Mouse (Mus musculus): ENCODE data around the gene Aldh6a1.

GRCm38 (mm10) chr12:84398629-84399028 lies 52.2 kb downstream of the Aldh6a1 start:
- TF ChIP-seq GATA1 (IDR thresholded peaks at IDR 0.05; ENCODE audit: low read length) (no peak), TAL1 (IDR thresholded peaks at IDR 0.05; ENCODE audit: low read length) (no peak)
